Mouse (Mus musculus) brain, adult 2 months (tissue): ENCODE results near the gene Sgsh.
"Not testable (repeated sequence)": the region's sequence is repeated elsewhere in the genome, so short reads cannot be mapped to it uniquely, and the experiment has no call there.

Source experiments
- DNase-seq: peaks from one replicate; pipeline ENCODE4 v3.0.0; 2011; ENCODE audit warnings: low read depth, low spot score

Gene Sgsh

GRCm38 (mm10) chr11:119355443-119356385 lies at the start of gene Sgsh, which contains the start of gene Slc26a11:
Gene Sgsh, minus strand, starts transcription at chr11:119355536.
Gene Slc26a11, plus strand, starts transcription at chr11:119355557.
- DNase-seq = peak; percentile 81

- DNase-seq = peak; percentile 32
Observed at GRCm38 (mm10) chr11:119404627-119405026, 49.3 kb upstream of the Sgsh start.

- no peak for DNase-seq
Observed at GRCm38 (mm10) chr11:119402501-119403160, 47.3 kb upstream of the Sgsh start.

- DNase-seq = no peak
Observed at GRCm38 (mm10) chr11:119396461-119396860, 41.1 kb upstream of the Sgsh start.

GRCm38 (mm10) chr11:119395931-119396330 lies 40.6 kb upstream of the Sgsh start:
- DNase-seq = no peak

- DNase-seq = no peak
Observed at GRCm38 (mm10) chr11:119395394-119395793, 40.1 kb upstream of the Sgsh start.

- DNase-seq = no peak
Observed at GRCm38 (mm10) chr11:119394210-119394609, 38.9 kb upstream of the Sgsh start.

- DNase-seq = no peak
Observed at GRCm38 (mm10) chr11:119393483-119393804, 38.1 kb upstream of the Sgsh start.

GRCm38 (mm10) chr11:119392800-119393482 lies 37.6 kb upstream of the Sgsh start, which contains the start of gene Rnf213:
Gene Rnf213, plus strand, starts transcription at chr11:119393100.
- peak; percentile 37 for DNase-seq

- DNase-seq = peak; percentile 5
Observed at GRCm38 (mm10) chr11:119392001-119392614, 36.8 kb upstream of the Sgsh start.

GRCm38 (mm10) chr11:119391386-119392000 lies 36.2 kb upstream of the Sgsh start:
- DNase-seq = no peak

- peak; percentile 40 for DNase-seq
Observed at GRCm38 (mm10) chr11:119390271-119391231, 35.2 kb upstream of the Sgsh start.

- peak; percentile 75 for DNase-seq
Observed at GRCm38 (mm10) chr11:119389851-119390270, 34.5 kb upstream of the Sgsh start.

GRCm38 (mm10) chr11:119387273-119387672 lies 31.9 kb upstream of the Sgsh start:
- DNase-seq = not testable (repeated sequence)

- DNase-seq = no peak
Observed at GRCm38 (mm10) chr11:119386306-119386705, 31.0 kb upstream of the Sgsh start.

- DNase-seq = no peak
Observed at GRCm38 (mm10) chr11:119384904-119385303, 29.6 kb upstream of the Sgsh start.

- no peak for DNase-seq
Observed at GRCm38 (mm10) chr11:119382338-119382850, 27.1 kb upstream of the Sgsh start.

GRCm38 (mm10) chr11:119381631-119382337 lies 26.4 kb upstream of the Sgsh start:
- DNase-seq = no peak

- DNase-seq = no peak
Observed at GRCm38 (mm10) chr11:119378551-119378950, 23.2 kb upstream of the Sgsh start.
